Mouse (Mus musculus): Measurements from ENCODE around the gene Zbtb48.
A peak's percentile ranks its signal among the peaks of the same experiment; 100 is the strongest.

The Zbtb48 gene

DNA sequence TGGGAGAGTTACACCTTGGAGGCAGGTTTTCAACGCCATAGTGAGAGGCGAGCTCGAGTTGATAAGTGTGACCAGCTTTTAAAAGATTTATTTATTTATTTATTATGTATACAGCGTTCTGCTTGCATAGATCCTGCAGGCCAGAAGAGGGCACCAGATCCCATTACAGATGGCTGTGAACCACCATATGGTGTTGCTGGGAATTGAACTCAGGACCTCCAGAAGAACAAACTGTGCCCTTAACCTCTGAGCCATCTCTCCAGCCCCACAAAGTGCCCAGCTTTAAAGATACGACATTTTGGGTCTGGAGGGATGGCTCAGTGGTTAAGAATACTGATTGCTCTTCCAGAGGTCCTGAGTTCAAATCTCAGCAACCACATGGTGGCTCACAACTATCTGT lies 1.6 kb upstream of the Zbtb48 start:
- DNase-seq (ENCODE audit: low spot score): peak; percentile 34

DNA sequence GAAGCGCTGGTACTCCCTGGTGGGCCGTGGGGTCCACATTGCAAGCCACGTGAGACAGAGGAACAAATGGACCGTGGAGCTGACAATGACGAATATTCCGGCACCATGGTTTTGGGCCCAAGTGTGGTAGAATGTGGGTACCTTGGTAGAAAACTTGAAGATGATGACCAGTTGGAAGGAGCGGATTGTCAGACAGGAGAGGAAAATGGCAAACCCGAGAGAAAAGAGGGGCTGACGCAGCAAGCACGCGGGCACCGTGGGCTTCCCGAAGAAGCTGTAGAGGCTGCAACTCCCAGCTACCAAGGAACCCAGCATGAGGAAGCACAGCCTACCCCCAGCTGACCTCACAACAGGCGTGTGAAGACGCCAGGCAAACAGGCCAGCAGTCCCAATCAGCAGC lies 985 bp upstream of the Zbtb48 start:
- DNase-seq (ENCODE audit: low spot score): no peak

DNA sequence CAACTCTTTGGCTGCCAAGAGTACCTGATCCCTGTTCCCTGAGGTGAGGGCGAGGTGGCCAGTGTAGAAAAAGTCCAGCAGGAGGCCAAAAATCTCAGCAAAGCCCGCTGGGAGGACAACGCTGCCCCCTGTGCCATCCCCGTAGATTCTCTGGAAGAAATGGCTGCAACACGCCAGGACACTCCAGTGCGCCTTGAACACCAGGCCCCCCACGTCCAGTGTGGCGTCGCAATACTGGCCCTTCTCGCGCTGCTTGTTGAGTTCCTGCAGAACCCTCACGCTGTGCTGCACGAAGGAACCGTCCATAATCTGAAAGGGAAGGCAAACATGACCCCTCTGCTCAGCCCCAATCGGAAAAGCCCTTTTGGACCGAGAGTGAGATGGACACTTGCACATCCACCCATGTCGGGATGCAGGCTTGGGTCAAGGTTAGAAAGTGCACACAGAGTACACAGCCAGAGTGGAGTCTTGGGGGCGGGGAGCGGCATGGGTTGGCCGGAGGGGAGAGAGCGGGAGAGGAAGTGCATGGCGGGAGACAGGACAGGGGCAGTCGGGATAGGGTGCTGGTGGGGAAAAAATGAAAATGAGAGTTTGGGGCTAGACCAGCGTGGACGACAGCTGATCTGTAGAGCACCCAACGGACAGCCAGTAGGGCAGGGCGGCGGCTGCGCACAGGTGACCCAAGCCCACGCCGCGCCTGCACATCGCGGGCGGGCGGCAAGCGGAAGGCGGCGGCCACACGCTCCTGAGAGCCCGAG lies 541 bp downstream of the Zbtb48 start:
- peak; percentile 14 for DNase-seq (ENCODE audit: low spot score)

DNA sequence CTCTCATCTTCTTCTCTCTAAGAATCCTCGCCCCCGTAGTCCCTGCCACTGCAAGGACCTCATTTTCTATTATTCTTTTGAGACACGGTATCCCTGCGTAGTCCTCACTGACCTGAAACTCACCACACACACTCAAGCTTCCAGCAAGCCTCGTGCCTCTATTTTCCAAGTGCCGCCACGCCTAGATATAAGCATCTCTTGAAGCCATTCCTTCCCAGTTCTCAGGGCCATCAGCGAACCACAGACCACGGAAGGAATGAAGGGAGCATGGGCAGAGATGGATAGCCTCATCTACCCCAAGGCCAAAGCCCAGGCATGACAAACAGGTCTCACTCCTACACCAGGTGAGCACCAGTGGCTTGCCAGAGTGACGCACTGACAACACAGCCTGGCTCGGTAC lies 2.9 kb downstream of the Zbtb48 start:
- DNase-seq (ENCODE audit: low spot score): no peak

DNA sequence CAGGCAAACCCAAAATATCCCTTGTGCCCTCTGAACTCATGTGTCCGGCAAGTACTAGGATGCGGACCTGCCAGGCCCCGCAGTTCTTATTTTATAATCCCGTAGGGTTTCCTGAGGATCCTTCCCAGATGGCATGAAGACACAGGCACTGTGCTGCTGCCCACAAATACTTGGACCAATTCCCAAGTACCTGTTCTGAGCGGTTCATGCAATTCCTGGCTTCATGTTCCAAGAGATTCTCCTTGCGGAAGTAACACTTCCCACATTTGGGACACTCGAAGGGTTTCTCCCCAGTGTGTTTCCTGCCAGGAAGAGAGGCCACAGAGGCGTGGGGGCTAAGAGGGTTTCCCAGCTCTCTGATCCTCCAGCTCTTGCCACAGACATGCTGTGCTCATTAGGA lies 5.0 kb downstream of the Zbtb48 start:
- DNase-seq (ENCODE audit: low spot score): no peak

DNA sequence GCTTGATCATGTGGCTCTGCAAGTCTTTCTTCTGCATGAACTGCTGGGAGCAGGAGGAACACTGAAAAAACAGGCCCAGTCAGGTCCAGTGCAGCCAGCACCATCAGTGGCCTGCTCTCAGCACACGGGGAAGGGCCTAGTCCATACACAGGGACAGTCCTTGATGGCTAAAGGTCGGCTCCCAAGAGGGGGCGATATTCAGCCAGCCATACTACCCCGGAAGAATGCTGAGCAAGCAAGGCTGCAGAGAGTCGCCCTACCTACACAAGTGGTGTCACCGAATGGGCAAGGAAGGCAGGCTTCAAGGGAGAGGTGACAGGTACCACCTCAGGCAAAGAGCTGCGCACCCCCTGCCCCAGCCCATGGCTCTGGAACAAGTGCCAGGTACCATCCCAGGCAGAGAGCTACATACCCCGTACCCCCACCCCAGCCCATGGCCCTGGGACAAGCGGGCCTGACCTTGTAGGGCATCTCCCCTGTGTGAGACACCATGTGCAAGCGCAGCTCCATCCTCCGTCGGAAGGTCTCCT lies 5.8 kb downstream of the Zbtb48 start:
- DNase-seq (ENCODE audit: low spot score): no peak

DNA sequence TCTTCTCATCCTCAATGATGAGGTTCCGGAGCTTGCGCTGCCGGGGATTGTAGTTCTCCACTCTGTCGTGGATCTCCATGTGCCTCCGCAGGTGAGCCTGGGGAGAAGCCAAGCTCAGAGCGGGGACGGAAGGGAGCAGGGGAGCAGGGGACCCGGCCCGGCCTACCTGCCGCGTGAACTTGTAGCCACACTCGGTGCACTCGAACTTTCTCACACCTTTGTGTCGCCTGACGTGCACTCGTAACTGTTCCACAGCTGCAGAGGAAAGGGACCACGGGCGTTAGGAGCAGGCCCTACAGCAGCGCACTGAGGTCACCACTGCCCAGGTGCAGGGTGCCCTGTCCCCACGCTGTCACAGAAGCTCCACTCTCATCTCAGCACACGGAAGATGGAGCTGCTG lies 7.4 kb downstream of the Zbtb48 start:
- no peak for DNase-seq (ENCODE audit: low spot score)

DNA sequence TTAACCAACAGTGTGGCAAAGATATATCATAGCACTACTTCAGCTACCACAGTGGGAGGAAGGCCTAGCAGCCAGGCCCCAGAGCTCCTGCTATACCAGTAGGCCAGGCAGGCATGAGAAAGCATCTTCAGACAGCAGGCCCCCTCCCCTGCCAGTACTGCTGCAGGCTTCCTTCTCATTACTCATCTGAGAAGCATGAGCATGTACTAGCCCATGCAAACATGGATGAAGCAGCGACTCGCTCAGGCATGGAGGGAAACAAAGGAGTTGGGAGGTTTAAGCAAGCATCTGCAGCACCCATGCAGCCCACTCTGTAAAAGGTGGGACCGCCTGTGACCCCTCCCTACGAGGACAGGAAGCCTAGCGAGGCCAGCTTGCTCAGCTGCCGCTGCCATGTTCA lies 8.4 kb downstream of the Zbtb48 start:
- DNase-seq (ENCODE audit: low spot score): no peak

DNA sequence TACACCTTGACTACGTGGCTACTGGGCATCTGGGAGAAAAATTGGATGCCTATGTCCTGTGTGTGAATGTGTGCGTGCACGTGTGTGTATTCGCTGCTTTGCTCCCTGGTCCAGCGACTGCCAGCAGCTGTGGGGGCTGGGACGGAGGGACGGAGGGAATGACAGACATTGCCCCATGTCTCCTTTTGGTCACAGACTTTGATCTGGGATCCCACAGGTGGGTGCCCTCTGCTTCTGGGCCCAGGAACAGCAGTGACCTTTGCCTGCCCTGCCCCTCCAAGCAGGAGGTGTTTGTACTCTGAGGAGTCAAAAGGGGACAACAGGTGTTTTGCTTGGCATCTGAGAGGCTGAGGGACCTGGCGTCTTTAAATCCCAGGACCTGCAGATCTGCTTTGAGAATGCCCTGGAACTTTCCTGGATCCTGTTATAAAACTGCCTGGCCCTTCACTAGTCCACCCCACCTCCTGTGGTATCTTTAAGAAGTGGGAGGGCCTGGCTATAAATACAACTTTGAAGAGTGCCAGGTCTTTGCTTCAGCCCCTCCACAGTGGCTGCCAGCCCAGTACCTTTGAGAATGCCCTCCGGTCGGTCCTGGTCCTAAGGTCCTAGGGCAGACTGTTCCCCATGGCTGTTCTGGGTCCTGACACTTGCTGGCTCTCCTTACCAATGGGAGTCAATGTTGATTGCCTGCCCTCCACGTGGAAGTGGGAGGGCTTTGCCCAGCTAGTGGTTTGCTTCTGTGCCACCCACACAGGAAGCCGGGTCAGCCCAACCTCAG lies 14.2 kb downstream of the Zbtb48 start:
- no peak for DNase-seq (ENCODE audit: low spot score)

DNA sequence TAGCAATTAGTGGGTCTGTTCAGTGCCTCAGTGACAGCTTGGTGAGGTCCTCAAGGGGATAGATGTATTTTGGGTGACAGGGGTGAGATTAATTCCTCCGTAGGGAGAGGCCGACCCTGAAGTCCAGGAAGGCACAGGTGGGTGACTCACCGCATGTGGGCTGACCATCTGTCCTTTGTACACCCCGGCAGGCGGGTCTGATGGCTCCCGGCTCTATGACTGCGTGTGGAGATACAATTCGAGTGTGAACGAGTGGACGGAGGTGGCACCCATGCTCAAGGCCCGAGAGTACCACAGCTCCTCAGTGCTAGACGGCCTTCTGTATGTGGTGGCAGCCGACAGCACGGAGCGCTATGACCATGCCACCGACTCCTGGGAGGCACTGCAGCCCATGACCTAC lies 15.4 kb downstream of the Zbtb48 start:
- no peak for DNase-seq (ENCODE audit: low spot score)

DNA sequence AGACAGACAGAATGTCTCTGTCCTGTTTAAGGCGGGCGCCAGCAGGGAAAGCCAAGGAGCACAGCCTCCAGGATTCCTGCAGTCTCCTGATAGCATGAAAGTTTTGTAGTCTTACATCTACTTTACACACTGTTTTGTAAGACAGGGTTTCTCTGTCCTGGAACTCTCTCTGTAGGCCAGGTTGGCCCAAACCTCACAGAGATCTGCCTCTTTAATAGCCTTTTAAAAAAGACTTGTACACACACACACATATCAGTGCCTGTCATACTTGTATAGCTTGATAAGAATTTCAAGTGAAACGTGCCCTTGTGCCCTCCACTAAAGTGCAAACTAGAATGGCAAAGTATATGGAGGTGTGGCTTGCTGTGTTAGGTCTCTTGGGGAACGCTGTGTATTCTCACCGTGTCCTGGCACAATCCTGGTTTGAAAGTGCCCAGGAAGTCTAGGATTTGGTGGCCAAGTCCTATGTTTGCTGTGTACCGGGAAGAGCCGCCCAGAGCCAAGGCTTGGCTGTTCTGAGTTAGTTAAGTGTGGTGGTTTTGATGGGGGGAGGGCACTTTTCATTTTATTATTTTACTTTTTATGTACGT lies 16.2 kb downstream of the Zbtb48 start:
- no peak for DNase-seq (ENCODE audit: low spot score)

DNA sequence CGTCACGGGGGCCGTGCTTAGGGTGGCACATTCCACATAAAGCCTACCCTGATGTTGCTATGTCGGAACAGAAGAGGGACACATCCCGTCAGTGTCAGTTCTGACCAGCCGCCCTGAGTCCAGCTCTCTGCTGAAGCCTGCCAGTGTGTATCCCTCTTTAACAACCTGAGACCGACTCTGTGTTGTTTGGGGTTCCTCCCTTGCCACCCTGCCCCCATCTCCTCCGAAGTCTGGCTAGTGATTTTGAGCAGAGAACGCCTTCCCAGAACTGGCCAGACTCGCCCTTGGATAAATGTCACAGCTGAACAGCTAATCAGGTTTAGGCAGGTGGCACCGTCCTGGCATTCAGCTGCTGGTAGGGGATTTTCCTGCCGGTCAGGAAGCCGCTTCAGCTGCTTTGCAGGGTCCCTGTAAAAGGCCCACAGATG lies 16.8 kb downstream of the Zbtb48 start:
- no peak for DNase-seq (ENCODE audit: low spot score)

DNA sequence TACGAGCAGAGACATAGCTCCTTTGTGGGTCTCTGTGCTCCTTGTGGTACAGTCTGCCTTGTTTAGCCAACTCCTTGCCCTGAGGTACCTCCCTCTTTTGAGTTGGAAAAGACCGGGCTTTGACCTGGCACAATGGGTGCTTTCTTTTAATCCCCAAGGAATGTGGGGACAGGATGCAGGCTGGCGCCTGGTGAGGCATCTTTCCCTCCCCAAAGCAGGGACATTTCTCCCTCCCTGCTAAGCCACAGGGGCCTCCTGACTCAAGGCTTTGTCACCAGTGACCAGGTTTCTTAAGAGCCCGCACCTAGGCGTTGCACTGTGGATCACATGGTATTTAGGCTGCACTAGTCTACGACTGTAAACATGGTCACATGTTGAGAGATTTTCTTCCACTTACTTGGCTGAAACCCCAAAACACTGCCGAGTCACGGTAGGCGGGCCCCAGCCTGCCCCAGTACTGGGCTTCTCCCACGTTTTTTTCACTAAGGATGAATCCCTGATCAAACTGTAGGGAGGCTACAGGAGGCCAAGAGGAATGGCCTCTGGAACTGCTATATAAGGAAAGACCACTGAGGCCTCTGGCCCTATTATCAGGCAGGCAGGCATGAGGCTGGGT lies 17.3 kb downstream of the Zbtb48 start:
- DNase-seq (ENCODE audit: low spot score): no peak

DNA sequence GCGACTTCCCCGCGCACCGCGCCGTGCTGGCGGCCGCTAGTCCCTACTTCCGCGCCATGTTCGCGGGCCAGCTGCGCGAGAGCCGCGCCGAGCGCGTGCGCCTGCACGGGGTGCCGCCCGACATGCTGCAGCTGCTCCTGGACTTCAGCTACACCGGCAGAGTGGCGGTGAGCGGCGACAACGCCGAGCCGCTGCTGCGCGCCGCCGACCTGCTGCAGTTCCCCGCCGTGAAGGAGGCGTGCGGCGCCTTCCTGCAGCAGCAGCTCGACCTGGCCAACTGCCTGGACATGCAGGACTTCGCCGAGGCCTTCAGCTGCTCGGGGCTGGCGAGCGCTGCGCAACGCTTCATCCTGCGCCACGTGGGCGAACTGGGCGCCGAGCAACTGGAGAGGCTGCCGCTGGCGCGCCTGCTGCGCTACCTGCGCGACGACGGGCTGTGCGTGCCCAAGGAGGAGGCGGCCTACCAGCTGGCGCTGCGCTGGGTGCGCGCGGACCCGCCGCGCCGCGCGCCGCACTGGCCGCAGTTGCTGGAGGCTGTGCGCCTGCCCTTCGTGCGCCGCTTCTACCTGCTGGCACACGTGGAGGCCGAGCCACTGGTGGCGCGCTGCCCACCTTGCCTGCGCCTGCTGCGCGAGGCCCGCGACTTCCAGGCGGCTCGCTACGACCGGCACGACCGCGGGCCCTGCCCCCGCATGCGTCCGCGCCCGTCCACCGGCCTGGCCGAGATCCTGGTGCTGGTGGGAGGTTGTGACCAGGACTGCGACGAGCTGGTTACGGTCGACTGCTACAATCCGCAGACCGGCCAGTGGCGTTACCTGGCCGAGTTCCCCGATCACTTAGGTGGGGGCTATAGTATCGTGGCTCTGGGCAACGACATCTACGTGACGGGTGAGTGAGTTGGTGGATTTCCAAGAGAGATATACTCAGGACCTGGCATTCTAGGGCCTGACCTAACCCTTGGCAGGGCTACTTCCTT lies 18.1 kb downstream of the Zbtb48 start:
- DNase-seq (ENCODE audit: low spot score): peak; percentile 59

DNA sequence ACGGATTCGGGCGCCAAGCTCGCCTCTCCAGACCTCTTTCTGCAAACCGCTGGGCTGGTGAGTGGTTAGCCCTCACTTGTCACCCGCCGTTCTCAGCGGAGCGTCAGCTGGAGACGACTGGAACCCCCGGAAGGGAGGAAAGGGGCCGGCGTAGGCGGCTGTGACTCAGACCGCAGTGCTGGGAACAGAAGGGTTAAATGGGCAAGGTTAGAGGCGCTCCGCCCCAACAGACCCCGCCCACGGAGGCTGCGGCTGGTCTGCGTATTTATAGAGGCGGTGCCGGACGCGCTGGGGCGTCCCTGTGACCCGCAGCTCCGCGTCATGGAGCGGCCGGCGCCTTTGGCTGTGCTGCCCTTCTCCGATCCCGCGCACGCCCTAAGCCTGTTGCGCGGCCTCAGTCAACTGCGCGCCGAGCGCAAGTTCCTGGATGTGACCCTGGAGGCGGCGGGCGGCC lies 18.8 kb downstream of the Zbtb48 start, which contains the start of gene Klhl21:
Gene Klhl21, plus strand, starts transcription at position 182 of the 454 bp plus-strand sequence.
- DNase-seq (ENCODE audit: low spot score): peak; percentile 92

DNA sequence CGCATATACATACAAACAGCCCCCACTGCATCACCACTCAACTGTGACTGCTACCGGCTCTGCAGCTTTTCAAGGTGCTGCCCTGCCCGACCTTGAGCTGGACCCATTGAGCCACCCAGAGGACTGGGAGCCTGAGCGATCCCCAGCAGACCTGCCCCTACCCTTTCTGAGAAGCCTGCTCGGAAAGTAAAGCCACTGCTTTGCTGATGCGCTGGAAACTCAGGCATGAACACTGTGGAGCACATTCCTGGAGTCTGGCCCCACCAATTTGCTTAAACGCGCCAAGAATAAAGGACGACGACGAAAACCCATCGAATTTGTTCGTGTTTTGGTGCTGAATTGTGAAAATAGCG lies 19.3 kb downstream of the Zbtb48 start:
- DNase-seq (ENCODE audit: low spot score): no peak

DNA sequence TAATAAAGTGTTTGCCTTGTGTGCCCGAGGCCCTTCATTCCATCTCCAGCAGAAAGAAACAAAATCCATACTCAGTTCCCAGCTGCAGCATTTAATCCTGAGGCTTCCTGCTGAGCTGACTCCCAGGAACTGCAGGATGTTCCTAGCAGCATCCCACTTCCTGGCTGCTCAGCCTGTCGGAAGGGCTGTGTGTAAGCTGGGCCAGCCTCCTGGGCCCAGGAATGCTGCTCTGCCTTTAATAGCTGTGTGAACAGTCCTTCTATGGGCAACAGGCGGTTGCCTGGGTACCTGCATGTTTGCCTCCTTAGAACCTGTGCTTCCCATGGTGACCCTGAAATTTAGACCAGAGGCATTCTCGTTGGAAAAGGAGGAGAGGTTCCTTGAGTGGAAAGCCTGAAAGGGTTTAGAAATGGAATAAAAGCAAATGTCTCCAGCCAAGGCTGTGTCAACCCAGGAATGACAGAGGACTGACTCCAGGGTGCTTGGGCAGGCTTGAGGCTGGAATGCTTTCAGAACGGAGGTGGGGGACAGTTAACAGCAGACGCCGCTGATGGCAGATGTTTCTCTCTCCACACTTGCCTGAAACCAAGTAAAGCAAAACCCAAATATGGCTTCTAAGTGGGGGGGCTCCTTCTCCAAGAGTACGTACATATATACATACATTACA lies 19.9 kb downstream of the Zbtb48 start:
- DNase-seq (ENCODE audit: low spot score): no peak

DNA sequence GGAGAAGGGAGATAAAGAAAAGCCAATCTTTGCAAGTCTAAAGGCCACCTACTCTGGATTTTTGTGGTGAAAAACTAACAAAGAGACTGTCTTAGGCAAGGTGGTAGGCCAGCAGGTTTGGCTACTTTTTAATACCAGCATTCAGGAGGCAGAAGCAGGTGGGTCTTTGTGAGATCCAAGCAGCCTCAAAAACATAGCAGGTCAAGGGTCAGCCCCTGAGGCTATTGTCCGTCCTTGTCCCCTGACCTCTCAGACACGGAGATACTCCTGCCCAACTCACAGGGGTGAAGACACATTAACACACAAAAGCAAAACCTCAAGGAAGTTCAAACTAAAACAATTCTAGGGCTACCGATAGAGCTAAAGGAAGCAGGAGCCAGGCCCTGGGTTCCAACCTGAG lies 20.7 kb downstream of the Zbtb48 start:
- no peak for DNase-seq (ENCODE audit: low spot score)

DNA sequence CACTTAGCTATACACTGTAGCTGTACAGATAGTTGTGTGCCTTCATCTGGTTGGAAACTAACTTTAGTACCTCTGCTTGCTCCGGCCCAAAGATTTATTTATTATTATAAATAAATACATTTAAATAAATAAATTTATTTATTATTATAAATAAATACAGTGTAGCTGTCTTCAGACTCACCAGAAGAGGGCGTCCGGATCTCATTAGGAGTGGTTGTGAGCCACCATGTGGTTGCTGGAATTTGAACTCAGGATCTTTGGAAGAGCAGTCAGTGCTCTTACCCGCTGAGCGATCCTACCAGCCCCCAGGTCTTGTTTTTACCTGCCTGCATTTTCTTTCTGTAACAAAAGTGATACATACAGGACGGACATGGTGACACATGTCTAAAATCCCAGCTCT lies 21.3 kb downstream of the Zbtb48 start:
- no peak for DNase-seq (ENCODE audit: low spot score)

DNA sequence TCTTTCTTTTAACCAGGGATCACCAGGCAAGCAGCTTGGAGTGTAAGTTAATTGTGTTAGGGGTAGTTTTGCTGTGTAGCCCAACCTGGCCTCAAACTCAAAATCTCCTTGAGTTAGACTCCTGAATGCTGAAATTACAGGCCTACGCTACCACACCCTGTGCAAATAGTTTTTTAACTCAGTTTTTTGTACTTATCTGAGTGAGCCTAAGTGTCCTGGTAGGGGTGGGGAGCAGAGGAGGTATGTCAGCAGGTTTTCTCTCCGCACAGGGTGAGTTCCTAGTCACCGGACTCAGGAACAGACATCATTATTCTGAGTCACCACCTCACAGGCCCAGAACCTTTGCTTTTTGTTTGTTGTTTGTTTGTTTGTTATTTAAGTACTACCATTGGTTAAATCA lies 25.4 kb downstream of the Zbtb48 start:
- DNase-seq (ENCODE audit: low spot score): no peak

DNA sequence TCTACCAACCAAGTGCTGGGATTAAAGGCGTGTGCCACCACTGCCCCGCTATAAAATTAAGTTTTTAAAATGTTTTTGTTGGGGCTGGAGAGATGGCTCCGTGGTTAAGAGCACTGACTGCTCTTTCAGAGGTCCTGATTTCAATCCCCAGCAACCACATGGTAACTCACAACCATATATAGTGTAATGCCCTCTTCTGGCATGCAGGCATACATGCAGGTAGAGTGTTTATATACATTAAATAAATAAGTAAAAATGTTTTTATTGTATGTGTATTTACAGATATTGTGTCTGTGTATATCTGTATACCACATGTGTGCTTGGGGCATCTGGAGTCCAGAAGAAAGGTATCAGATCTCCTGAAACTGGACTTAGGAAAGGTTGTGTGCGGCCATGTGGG lies 26.1 kb downstream of the Zbtb48 start:
- DNase-seq (ENCODE audit: low spot score): no peak
